Mouse (Mus musculus) brain, embryonic 14.5 days (tissue): ENCODE measurements around the gene C1qtnf6.

Source experiments
- CTCF ChIP-seq: fragments of 200-500 bp; IDR thresholded peaks from 2 replicates; pipeline ENCODE4 v1.5.1; 2012; ENCODE audit warnings: inconsistent platforms, mild to moderate bottlenecking, moderate library complexity, borderline replicate concordance; ENCODE audit not compliant: insufficient read depth, insufficient read length; ENCODE audit errors: extremely low read depth
- POLR2A ChIP-seq: fragments of 200-500 bp; IDR thresholded peaks from 2 replicates; pipeline ENCODE4 v1.6.1; 2012; ENCODE audit warnings: mild to moderate bottlenecking, inconsistent platforms, borderline replicate concordance; ENCODE audit not compliant: poor library complexity, insufficient read depth, insufficient read length, severe bottlenecking; ENCODE audit errors: extremely low read depth

- no peak for TF ChIP-seq POLR2A
- no peak for TF ChIP-seq CTCF
Measured at GRCm38 (mm10) chr15:78527973-78528372, 3.2 kb downstream of the C1qtnf6 start.
